Comparison of ENCODE assay signal across 8 mouse cellular contexts in genomic region chr8:79711064-79711961, GRCm38 (mm10). TPM values are rescaled to one million over a fixed set of nuclear protein-coding genes. Genes with fewer than 3 reads are reported as not detected.
DNase-seq lines count a peak whose midpoint lies in the region; ATAC-seq lines count a peak whose summit lies in the region.

TSS of gene Abce1 (minus strand) at chr8:79711740.
TSS of gene Anapc10 (plus strand) at chr8:79711820.

- H3K36me3 ChIP-seq in heart, embryonic 10.5 days, result peaks cover 34% of the 10 kb centered on the region
- peaks cover 28% of the 10 kb centered on the region for H3K36me3 ChIP-seq in kidney, embryonic 15.5 days

- WGBS in heart, embryonic 10.5 days, result under 1% methylated on average over 73 of the region's 73 CpGs
- under 1% methylated on average over 73 of the region's 73 CpGs for whole genome bisulfite sequencing in kidney, embryonic 15.5 days

- peak within 1 kb of the TSS; percentile 95 for H3K27ac ChIP-seq in heart, embryonic 10.5 days
- peak within 1 kb of the TSS; percentile 90 for H3K27ac ChIP-seq in kidney, embryonic 15.5 days

- H3K4me3 ChIP-seq in heart, embryonic 10.5 days, result peak within 1 kb of the TSS; percentile 93
- H3K4me3 ChIP-seq in kidney, embryonic 15.5 days (replicated peaks), result peak within 1 kb of the TSS; percentile 84

- H3K4me2 ChIP-seq in kidney, embryonic 15.5 days, result peak within 1 kb of the TSS; percentile 67

- peak; percentile 98 for DNase-seq in B cell, adult 2 months
- peak; percentile 99 for DNase-seq in brain, adult 2 months (ENCODE audit: low read depth, low spot score)
- peak; percentile 98 for DNase-seq in heart, embryonic 10.5 days (ENCODE audit: low spot score)
- peak; percentile 98 for DNase-seq in liver
- peak; percentile 98 to 99 for DNase-seq in spleen, postnatal 4 days (ENCODE audit: low spot score in 2 of 2)

- ATAC-seq in erythroblast, adult 5-6 weeks (replicated peaks; ENCODE audit: low FRiP score, poor library complexity, severe bottlenecking), result peak; percentile 98
- ATAC-seq in kidney, embryonic 15.5 days (replicated peaks; ENCODE audit: low FRiP score), result peak; percentile 99
- peak; percentile 99 for ATAC-seq in monocyte, adult 5-6 weeks (replicated peaks; ENCODE audit: insufficient number of reproducible peaks, low FRiP score, low TSS enrichment, poor library complexity, severe bottlenecking)

- H3K9me3 ChIP-seq in heart, embryonic 10.5 days, result no peaks in the 10 kb centered on the region
- H3K9me3 ChIP-seq in kidney, embryonic 15.5 days (replicated peaks), result no peaks in the 10 kb centered on the region

- H3K9ac ChIP-seq in kidney, embryonic 15.5 days, result peak within 1 kb of the TSS; percentile 73

- no peaks in the 10 kb centered on the region for H3K27me3 ChIP-seq in heart, embryonic 10.5 days (ENCODE audit: insufficient read depth, poor library complexity, severe bottlenecking)
- H3K27me3 ChIP-seq in kidney, embryonic 15.5 days, result no peaks in the 10 kb centered on the region

- peaks cover 5% of the 10 kb centered on the region for H3K4me1 ChIP-seq in heart, embryonic 10.5 days
- peaks cover 13% of the 10 kb centered on the region for H3K4me1 ChIP-seq in kidney, embryonic 15.5 days

RNA-seq across cellular contexts. Expression of gene Abce1, which starts in this region (rescaled TPM):
- total RNA-seq in erythroblast, adult 5-6 weeks (2015; ENCODE audit: low replicate concordance), result 34.5 and 49.4 TPM in 2 replicates
- 34.0 and 44.0 TPM in 2 replicates for total RNA-seq in erythroblast, adult 5-6 weeks (2017; ENCODE audit: low replicate concordance)
- polyA plus RNA-seq in heart, embryonic 10.5 days (2016; fragmentation: Nextera tagmentation; extraction: Ambion mirVana), result 110 and 120 TPM in 2 replicates
- 106 and 113 TPM in 2 replicates for polyA plus RNA-seq in kidney, embryonic 15.5 days (2015; fragmentation: Nextera tagmentation; extraction: Ambion mirVana)
- total RNA-seq in monocyte, adult 5-6 weeks (2017), result 58.1 to 85.2 TPM (median 58.3 TPM) in 3 replicates

RNA-seq across cellular contexts. Expression of gene Anapc10, which starts in this region (rescaled TPM):
- total RNA-seq in erythroblast, adult 5-6 weeks (2015; ENCODE audit: low replicate concordance), result 6.0 and 6.3 TPM in 2 replicates
- total RNA-seq in erythroblast, adult 5-6 weeks (2017; ENCODE audit: low replicate concordance), result 2.3 and 2.5 TPM in 2 replicates
- 26.0 and 34.5 TPM in 2 replicates for polyA plus RNA-seq in heart, embryonic 10.5 days (2016; fragmentation: Nextera tagmentation; extraction: Ambion mirVana)
- polyA plus RNA-seq in kidney, embryonic 15.5 days (2015; fragmentation: Nextera tagmentation; extraction: Ambion mirVana), result 39.9 and 43.4 TPM in 2 replicates
- 6.3 to 12.6 TPM (median 6.8 TPM) in 3 replicates for total RNA-seq in monocyte, adult 5-6 weeks (2017)

Comparison
In these comparisons a context has a peak if more than half of its experiments do, and no peak if none do; other contexts are left out.
1. Peak in every context shown above with its lines: DNase-seq, ATAC-seq, H3K4me3 ChIP-seq and H3K27ac ChIP-seq.